Mouse (Mus musculus): Measurements from ENCODE around the gene Tmc4. TPM values are rescaled to one million over a fixed set of nuclear protein-coding genes. Genes with fewer than 3 reads are reported as not detected.

The Tmc4 gene
- polyA plus RNA-seq (2017; shearing (Covaris generic)), result 2.6 TPM

GRCm38 (mm10) chr7:3677342-3677741 lies at the start of gene Tmc4:
Gene Tmc4, minus strand, starts transcription at chr7:3677553.

GRCm38 (mm10) chr7:3720268-3720667 lies 42.9 kb upstream of the Tmc4 start, which contains the start of gene Pirb:
Gene Pirb, minus strand, starts transcription at chr7:3720391.

GRCm38 (mm10) chr7:3703879-3704441 lies 26.6 kb upstream of the Tmc4 start, which contains the start of gene Rps9:
Gene Rps9, plus strand, starts transcription at chr7:3703993.

GRCm38 (mm10) chr7:3692987-3693808 lies 15.8 kb upstream of the Tmc4 start, which contains the start of gene Mboat7:
Gene Mboat7, minus strand, starts transcription at chr7:3693523.

GRCm38 (mm10) chr7:3692382-3692986 lies 15.1 kb upstream of the Tmc4 start, which contains the start of gene Tsen34:
Gene Tsen34, plus strand, starts transcription at chr7:3692863.

GRCm38 (mm10) chr7:3665215-3666114 lies 11.9 kb downstream of the Tmc4 start, which contains the start of gene Leng1:
Gene Leng1, minus strand, starts transcription at chr7:3665840.

GRCm38 (mm10) chr7:3644672-3645487 lies 32.5 kb downstream of the Tmc4 start, which contains the start of gene Cnot3:
Gene Cnot3, plus strand, starts transcription at chr7:3645268.

GRCm38 (mm10) chr7:3629543-3630477 lies 47.5 kb downstream of the Tmc4 start, which contains the start of the genes Tfpt and Prpf31:
Gene Tfpt, minus strand, starts transcription at chr7:3629929.
Gene Prpf31, plus strand, starts transcription at chr7:3629985.

GRCm38 (mm10) chr7:3617242-3617995 lies 59.9 kb downstream of the Tmc4 start, which contains the start of gene Ndufa3:
Gene Ndufa3, plus strand, starts transcription at chr7:3617373.

GRCm38 (mm10) chr7:3616057-3616388 lies 61.3 kb downstream of the Tmc4 start, which contains the start of gene Oscar:
Gene Oscar, minus strand, starts transcription at chr7:3616157.

Other genes starting within 250 kb of the Tmc4 start
- gene Tarm1, start 174.9 kb downstream of the Tmc4 start, polyA plus RNA-seq (2017; shearing (Covaris generic)), result not detected
- not detected for gene Oscar, start 61.4 kb downstream of the Tmc4 start, polyA plus RNA-seq (2017; shearing (Covaris generic))
- 317 TPM for gene Ndufa3, start 60.2 kb downstream of the Tmc4 start, polyA plus RNA-seq (2017; shearing (Covaris generic))
- 16.6 TPM for gene Tfpt, start 47.6 kb downstream of the Tmc4 start, polyA plus RNA-seq (2017; shearing (Covaris generic))
- 46.4 TPM for gene Prpf31, start 47.6 kb downstream of the Tmc4 start, polyA plus RNA-seq (2017; shearing (Covaris generic))
- gene Cnot3, start 32.3 kb downstream of the Tmc4 start, polyA plus RNA-seq (2017; shearing (Covaris generic)), result 81.6 TPM
- 26.8 TPM for gene Leng1, start 11.7 kb downstream of the Tmc4 start, polyA plus RNA-seq (2017; shearing (Covaris generic))
- 12.9 TPM for gene Tsen34, start 15.3 kb upstream of the Tmc4 start, polyA plus RNA-seq (2017; shearing (Covaris generic))
- 73.7 TPM for gene Mboat7, start 16.0 kb upstream of the Tmc4 start, polyA plus RNA-seq (2017; shearing (Covaris generic))
- gene Rps9, start 26.4 kb upstream of the Tmc4 start, polyA plus RNA-seq (2017; shearing (Covaris generic)), result 2,082 TPM
- 0.34 TPM for gene Pirb, start 42.8 kb upstream of the Tmc4 start, polyA plus RNA-seq (2017; shearing (Covaris generic))
- not detected for gene Gm15448, start 148.1 kb upstream of the Tmc4 start, polyA plus RNA-seq (2017; shearing (Covaris generic))
- gene Pira2, start 167.5 kb upstream of the Tmc4 start, polyA plus RNA-seq (2017; shearing (Covaris generic)), result not detected
- not detected for gene Gm14548, start 220.6 kb upstream of the Tmc4 start, polyA plus RNA-seq (2017; shearing (Covaris generic))
- gene Lilra6, start 237.9 kb upstream of the Tmc4 start, polyA plus RNA-seq (2017; shearing (Covaris generic)), result not detected